Mouse (Mus musculus) large intestine, adult 2 months (tissue): ENCODE measurements around the gene Lrp5. TPM values are rescaled to one million over a fixed set of nuclear protein-coding genes. Genes with fewer than 3 reads are reported as not detected.

ENCODE experiments used
- DNase-seq: peaks from one replicate; pipeline ENCODE4 v3.0.0-alpha.2; 2012; ENCODE audit warnings: low read depth, low spot score
- WGBS: fragments of 180-500 bp; shearing (Covaris S2); methylation state at CpG from one replicate; pipeline ENCODE4 v1.1.7; 2018; 5-methylcytosine and 5-hydroxymethylcytosine counted together
- polyA plus RNA-seq: library from polyadenylated mRNA; depleted of rRNA; stranded (reverse); fragments of >200 nt; gene quantifications from 2 replicates; pipeline ENCODE4 v1.2.3, GENCODE M21; 2012; rRNA removed

Gene Lrp5
- polyA plus RNA-seq, 1 experiment = 37.1 TPM

- DNase-seq = no peak
These were observed 151.4 kb downstream of the Lrp5 start for GRCm38 (mm10) chr19:3534945-3535344.

More at GRCm38 (mm10) chr19:3534945-3535344, 151.4 kb downstream of the Lrp5 start:
- 72% methylated on average over 3 of the region's 3 CpGs for WGBS

Other genes with a start within 250 kb of the Lrp5 start
- gene Ppp6r3, start 110.8 kb downstream of the Lrp5 start, polyA plus RNA-seq = 41.1 and 63.2 TPM in 2 replicates
- 36.3 and 128 TPM in 2 replicates for gene 1810055G02Rik, start 21.7 kb upstream of the Lrp5 start, polyA plus RNA-seq
- 9.9 and 15.8 TPM in 2 replicates for gene Kmt5b, start 80.9 kb upstream of the Lrp5 start, polyA plus RNA-seq
- gene Chka, start 165.2 kb upstream of the Lrp5 start, polyA plus RNA-seq = 49.1 and 75.4 TPM in 2 replicates
- 164 and 198 TPM in 2 replicates for gene Tcirg1, start 220.6 kb upstream of the Lrp5 start, polyA plus RNA-seq
- 417 TPM in 2 replicates for gene Ndufs8, start 226.2 kb upstream of the Lrp5 start, polyA plus RNA-seq
- 21.4 and 45.1 TPM in 2 replicates for gene Aldh3b1, start 243.2 kb upstream of the Lrp5 start, polyA plus RNA-seq
- gene Unc93b1, start 248.6 kb upstream of the Lrp5 start, polyA plus RNA-seq = 123 and 160 TPM in 2 replicates